Mouse (Mus musculus) gastrocnemius, adult 2 months (tissue): Measurements from ENCODE around the gene Fscn2. TPM values are rescaled to one million over a fixed set of nuclear protein-coding genes. Genes with fewer than 3 reads are reported as not detected.

Source experiments
- DNase-seq: peaks from one replicate; pipeline ENCODE4 v3.0.0; 2022
- H3K27ac ChIP-seq: fragments of 200-600 bp; 2 replicates; pipeline ENCODE4 v1.8.1; 2022; ENCODE audit warnings: mild to moderate bottlenecking
- H3K4me3 ChIP-seq: fragments of 200-600 bp; 2 replicates; pipeline ENCODE4 v1.8.1; 2022; ENCODE audit warnings: mild to moderate bottlenecking, moderate library complexity
- CTCF ChIP-seq: fragments of 200-600 bp; IDR thresholded peaks from 2 replicates; pipeline ENCODE4 v1.8.1; 2022; ENCODE audit warnings: antibody characterized with exemption, mild to moderate bottlenecking, moderate library complexity
- intact Hi-C: fragments of 180-260 bp; cut with DNase I; formaldehyde crosslinking; loops from one replicate; pipeline ENCODE4 v1.15.1; 2025
- total RNA-seq, 2 experiments: library from RNA; stranded (reverse); gene quantifications; 2 replicates each; pipeline ENCODE4 v1.2.3; 2021

The Fscn2 gene
- total RNA-seq, 2 experiments from 2014 or later: 0.87 TPM; not detected in 1

DNA sequence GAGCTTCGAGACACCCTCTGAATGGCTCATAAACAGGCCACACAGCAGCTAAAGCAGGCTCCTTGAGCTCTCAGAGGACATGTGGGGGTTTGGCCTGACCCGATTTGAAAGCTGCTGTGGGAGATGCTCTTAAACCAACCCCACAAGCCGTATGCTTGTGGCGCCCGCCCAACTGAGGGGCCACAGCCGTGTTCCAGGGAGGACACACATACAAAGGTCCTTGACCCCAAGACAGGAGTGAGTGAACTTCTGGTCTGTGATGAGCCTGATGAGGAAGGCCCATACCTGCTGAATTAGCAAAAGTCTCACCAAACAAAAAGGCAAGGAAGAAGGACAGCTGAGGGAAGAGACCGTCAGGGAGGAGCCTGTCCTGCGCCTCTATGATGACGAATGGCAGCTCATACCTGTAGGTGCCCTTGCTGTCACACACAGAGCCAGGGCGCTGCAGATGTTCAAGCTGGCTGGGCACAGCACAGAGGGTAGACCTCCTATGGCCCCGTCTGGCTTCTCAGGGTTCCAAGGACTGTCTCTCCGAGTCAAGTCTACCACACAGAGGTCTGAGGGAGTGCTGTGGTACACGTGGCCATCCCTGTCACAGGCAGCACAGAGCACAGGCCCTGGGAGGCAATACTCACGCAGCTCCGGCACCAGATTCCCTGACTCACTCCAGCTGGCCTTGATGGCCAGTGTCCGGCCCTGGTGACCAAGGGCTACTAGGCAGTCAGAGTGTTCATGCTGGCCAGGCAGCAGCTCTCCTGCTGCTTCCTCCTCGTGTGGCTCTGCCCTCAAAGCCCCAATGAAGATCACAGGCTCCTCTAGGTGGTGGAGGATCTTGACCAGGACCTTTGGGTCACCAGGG, 15.2 kb downstream of the Fscn2 start:
- Histone ChIP-seq H3K27ac (peak overlapping the region; percentile 93), H3K4me3 (peak overlapping the region; percentile 95)
- intact Hi-C loops: no loop called here
- no peak for TF ChIP-seq CTCF
- no peak for DNase-seq

GRCm38 (mm10) chr11:120377337-120377736, 16.0 kb downstream of the Fscn2 start:
- DNase-seq: peak; percentile 68
- Histone ChIP-seq H3K4me3 (peak overlapping the region; percentile 95), H3K27ac (peak overlapping the region; percentile 93)
- intact Hi-C loops: no loop called here
- TF ChIP-seq CTCF: no peak

- Histone ChIP-seq H3K4me3 (peak overlapping the region; percentile 95), H3K27ac (peak overlapping the region; percentile 93)
- intact Hi-C loops: loop anchor here (2.0 kb wide), 1 partner anchor 29 kb away; the partner anchor contains the start of gene Actg1
- no peak for TF ChIP-seq CTCF
- DNase-seq: peak; percentile 82
Measured at GRCm38 (mm10) chr11:120378031-120378610, 16.8 kb downstream of the Fscn2 start.

GRCm38 (mm10) chr11:120378611-120379540, 17.5 kb downstream of the Fscn2 start, which contains the start of gene Faap100:
TSS of gene Faap100 (minus strand) at chr11:120378764.
- intact Hi-C loops: loop anchor here (2.0 kb wide), 1 partner anchor 30 kb away; the partner anchor contains the start of gene Actg1
- peak; percentile 91 for TF ChIP-seq CTCF
- Histone ChIP-seq H3K27ac (peak within 1 kb of the TSS; percentile 93), H3K4me3 (peak within 1 kb of the TSS; percentile 95)
- DNase-seq: peak; percentile 96

DNA sequence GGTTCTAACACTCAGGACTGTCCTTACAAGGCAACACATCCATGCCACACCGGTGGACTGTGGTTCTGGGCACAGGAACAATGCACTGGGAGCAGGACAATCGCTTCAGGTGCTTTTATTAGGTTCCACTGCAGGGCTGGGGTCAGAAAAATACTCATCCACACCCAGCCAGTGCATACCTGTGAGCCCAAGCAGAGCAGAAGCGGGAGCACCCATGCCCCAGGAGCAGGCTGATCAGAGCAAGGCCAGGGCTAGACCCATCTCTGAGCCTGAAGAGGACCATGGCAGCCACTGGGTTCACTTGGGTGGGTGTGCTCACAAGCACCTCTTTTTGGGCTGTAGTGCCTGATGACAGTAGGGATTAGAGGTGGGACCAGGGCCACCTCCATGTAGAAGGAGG, 18.9 kb downstream of the Fscn2 start:
- intact Hi-C loops: no loop called here
- DNase-seq: no peak
- TF ChIP-seq CTCF: no peak
- H3K4me3 ChIP-seq: no peak overlapping the region
- peak overlapping the region; percentile 93 for H3K27ac ChIP-seq

- no peak for TF ChIP-seq CTCF
- Histone ChIP-seq H3K27ac (peak overlapping the region; percentile 35; the same call in 1 of the 2 replicates), H3K4me3 (no peak overlapping the region)
- intact Hi-C loops: no loop called here
- DNase-seq: no peak
Measured at GRCm38 (mm10) chr11:120381157-120381556, 19.8 kb downstream of the Fscn2 start.

DNA sequence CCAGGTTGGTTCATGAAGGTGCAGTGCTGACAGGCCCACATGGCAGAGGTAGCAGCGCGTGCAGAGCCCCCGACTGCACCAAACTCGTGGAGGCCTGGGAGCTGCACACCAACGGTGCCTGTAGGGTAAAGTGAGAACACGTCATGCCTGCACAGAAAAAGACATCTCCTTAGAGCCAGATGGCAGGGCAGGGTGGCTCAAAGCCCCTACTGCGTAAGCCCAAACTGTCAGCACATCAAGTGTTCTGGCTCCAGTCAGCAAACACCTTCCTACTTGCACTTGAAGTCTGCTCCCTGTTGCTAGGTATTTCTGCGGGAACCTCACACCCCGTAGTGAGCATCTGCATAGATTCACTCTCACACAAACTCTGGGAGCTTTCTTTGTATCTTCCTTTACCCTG, 21.2 kb downstream of the Fscn2 start:
- no peak for TF ChIP-seq CTCF
- no peak for DNase-seq
- no peak overlapping the region for H3K4me3 ChIP-seq
- intact Hi-C loops: no loop called here
- H3K27ac ChIP-seq: no peak overlapping the region

- H3K4me3 ChIP-seq: peak overlapping the region; percentile 43
- intact Hi-C loops: loop anchor here (5.0 kb wide), 1 partner anchor 36 kb away; no protein-coding TSS in a partner anchor
- TF ChIP-seq CTCF: no peak
- H3K27ac ChIP-seq: peak overlapping the region; percentile 92
- DNase-seq: peak; percentile 77
Measured at GRCm38 (mm10) chr11:120386632-120387031, 25.3 kb downstream of the Fscn2 start.

DNA sequence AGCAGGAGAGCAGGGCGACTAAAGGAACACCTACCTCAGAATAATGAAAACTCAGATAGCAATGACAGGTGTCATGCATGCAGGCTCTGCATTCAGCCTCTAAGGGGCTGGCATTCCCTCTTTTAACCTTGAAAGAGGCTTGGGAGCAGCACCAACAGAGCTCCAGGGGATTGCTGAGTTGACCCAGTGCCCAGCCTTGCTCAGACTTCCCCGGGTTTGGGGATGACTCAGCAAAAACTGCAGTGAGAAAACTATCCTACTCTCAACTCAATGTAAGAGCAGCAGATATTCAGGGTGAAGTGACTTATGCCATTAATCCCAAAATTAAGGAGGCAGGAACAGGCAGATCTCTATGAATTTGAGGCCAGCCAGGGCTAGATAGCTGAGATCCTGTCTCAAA, 25.8 kb downstream of the Fscn2 start:
- no peak for DNase-seq
- TF ChIP-seq CTCF: no peak
- intact Hi-C loops: loop anchor here (5.0 kb wide), 1 partner anchor 35 kb away; no protein-coding TSS in a partner anchor

GRCm38 (mm10) chr11:120388580-120388979, 27.2 kb downstream of the Fscn2 start:
- DNase-seq: peak; percentile 70
- H3K27ac ChIP-seq: peak overlapping the region; percentile 88

More for the DNA sequence above, 25.8 kb downstream of the Fscn2 start:
- Histone ChIP-seq H3K27ac (peak overlapping the region; percentile 92), H3K4me3 (no peak overlapping the region)

DNA sequence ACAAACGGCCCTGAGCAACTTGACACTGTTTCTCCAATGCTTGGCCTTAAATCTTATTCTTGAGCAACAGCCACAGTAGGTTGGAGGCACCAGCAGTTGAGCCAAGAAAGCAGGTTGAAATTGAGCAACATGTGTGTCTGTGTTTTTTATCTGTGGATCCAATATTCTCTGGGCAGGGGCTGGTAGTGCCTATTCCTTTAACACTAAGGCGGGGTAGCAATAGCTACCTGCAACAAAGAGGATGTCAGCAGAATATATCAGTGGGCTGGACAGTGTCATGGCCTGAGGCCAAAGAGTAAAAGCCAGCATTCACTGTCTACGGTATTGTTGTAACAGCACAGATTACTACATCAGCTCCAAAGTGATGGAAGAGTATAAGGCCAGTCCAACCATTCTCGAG, 34.3 kb downstream of the Fscn2 start:
- DNase-seq: no peak
- Histone ChIP-seq H3K27ac (peak overlapping the region; percentile 71), H3K4me3 (no peak overlapping the region)
- TF ChIP-seq CTCF: no peak
- intact Hi-C loops: no loop called here

More at GRCm38 (mm10) chr11:120388580-120388979, 27.2 kb downstream of the Fscn2 start:
- H3K4me3 ChIP-seq: no peak overlapping the region
- intact Hi-C loops: loop anchor here (5.0 kb wide), 1 partner anchor 34 kb away; no protein-coding TSS in a partner anchor
- no peak for TF ChIP-seq CTCF

DNA sequence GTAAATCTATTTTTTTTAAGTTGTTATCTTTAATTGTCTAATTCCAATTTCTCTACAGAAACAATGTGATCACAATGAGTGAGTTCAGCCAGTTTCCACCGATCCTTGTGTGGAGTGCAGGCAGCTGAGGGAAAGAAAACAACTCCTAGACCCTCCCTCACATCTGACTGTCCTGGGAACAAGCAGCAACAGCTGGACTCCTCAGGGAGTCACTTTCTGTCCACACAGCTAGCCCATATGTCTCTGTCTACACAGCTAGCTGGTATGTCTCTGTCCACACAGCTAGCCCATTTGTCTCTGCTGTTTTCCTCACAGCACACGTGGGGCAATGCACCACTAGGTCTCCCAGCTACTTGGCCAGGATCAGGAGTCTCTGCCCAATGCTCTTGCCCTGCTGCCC, 36.3 kb downstream of the Fscn2 start:
- Histone ChIP-seq H3K27ac (peak overlapping the region; percentile 28), H3K4me3 (no peak overlapping the region)
- DNase-seq: no peak
- intact Hi-C loops: no loop called here
- TF ChIP-seq CTCF: no peak
